Mouse (Mus musculus): Measurements from ENCODE around the gene Emid1. TPM values are rescaled to one million over a fixed set of nuclear protein-coding genes. Genes with fewer than 3 reads are reported as not detected.

Emid1 gene
- polyA plus RNA-seq, 1 experiment from 2014 or later = 247 TPM

Other genes starting within 250 kb of the Emid1 start
- gene Nefh, start 204.2 kb downstream of the Emid1 start, polyA plus RNA-seq (2015; fragmentation: Nextera tagmentation; extraction: Ambion mirVana) = 0.19 TPM in 2 replicates
- 76.9 and 79.1 TPM in 2 replicates for gene Ap1b1, start 165.4 kb downstream of the Emid1 start, polyA plus RNA-seq (2015; fragmentation: Nextera tagmentation; extraction: Ambion mirVana)
- 2.9 and 3.0 TPM in 2 replicates for gene Rasl10a, start 94.1 kb downstream of the Emid1 start, polyA plus RNA-seq (2015; fragmentation: Nextera tagmentation; extraction: Ambion mirVana)
- gene Gas2l1, start 86.9 kb downstream of the Emid1 start, polyA plus RNA-seq (2015; fragmentation: Nextera tagmentation; extraction: Ambion mirVana) = 28.4 and 28.7 TPM in 2 replicates
- gene Rhbdd3, start 53.3 kb downstream of the Emid1 start, polyA plus RNA-seq (2015; fragmentation: Nextera tagmentation; extraction: Ambion mirVana) = 35.1 and 39.0 TPM in 2 replicates
- 859 and 884 TPM in 2 replicates for gene Ewsr1, start 53.0 kb downstream of the Emid1 start, polyA plus RNA-seq (2015; fragmentation: Nextera tagmentation; extraction: Ambion mirVana)
- 25.9 and 27.5 TPM in 2 replicates for gene Kremen1, start 109.3 kb upstream of the Emid1 start, polyA plus RNA-seq (2015; fragmentation: Nextera tagmentation; extraction: Ambion mirVana)